Mouse (Mus musculus): ENCODE measurements around the gene Nfe2.

Nfe2 gene

DNA sequence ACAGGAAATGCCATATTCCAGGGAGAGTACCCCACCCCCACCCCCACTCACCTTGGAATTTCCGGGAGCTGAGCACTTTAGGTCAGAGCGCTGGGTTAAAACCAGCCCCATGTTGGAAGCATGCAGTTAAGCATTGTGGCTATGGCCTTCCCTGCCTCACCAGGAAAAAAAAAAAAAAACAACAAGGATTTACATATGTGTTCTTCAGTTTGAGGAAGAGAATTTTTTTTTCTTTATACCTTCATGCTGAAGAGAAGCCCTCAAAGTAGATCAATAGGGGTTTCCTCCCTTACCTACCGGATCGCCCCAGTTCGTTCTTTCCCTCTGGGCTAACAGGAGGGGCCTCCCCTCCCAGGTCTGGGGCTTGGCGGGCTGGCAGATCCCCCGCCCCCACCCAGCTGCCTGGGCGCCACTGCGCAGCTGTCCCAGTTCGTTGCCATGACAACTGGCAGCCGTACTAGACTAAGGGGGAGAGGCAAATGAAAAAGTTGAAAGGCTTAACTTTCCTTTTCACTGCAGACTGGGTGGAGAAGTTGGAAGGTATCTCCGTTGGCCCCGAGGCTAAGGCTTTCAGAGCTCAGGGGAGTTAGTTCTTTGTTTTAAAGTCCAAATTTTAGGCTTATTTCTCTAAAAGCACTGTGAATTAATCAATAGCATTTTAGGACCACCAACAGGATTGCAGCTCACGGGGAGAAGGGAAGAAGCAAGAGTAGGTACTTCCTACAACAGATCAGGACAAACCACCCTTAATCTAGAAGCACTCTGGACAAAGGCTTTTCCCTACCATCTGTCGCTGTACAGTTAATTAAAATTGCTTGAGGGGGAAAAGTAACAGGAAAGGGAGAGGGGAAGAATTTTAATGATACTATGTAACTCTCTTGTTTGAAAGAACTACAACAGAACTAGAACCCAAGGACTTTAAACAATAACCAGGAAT lies 43.0 kb downstream of the Nfe2 start:
- peak; percentile 86 for DNase-seq (ENCODE audit: low spot score)

DNA sequence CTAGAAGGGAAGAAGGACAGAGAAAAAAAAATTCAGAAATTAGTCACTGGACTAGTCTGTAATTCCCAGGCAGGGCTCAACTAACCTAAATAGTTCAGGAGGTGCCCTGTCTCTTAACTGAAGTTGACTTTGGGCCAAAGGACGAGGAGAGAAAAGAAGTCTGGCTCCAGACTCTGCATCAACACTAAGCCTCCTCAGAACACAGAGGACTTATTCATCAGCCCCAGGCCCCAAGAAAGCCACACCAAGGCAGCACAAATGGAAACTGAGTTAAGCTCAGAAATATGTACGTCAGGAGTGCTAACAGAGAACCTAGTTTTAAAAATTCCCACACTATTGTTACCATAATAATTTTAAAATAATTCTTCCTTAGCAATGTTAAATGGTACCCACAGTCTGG lies 44.1 kb downstream of the Nfe2 start:
- no peak for DNase-seq (ENCODE audit: low spot score)

- DNase-seq (ENCODE audit: low spot score) = no peak
Measured at GRCm38 (mm10) chr15:103205156-103205555, 53.0 kb downstream of the Nfe2 start.

GRCm38 (mm10) chr15:103202088-103202793 lies 56.0 kb downstream of the Nfe2 start:
- DNase-seq (ENCODE audit: low spot score) = no peak
